Mouse (Mus musculus): ENCODE measurements around the gene Phpt1. TPM values are rescaled to one million over a fixed set of nuclear protein-coding genes. Genes with fewer than 3 reads are reported as not detected.

Gene Phpt1
- polyA plus RNA-seq, 1 experiment from 2014 or later: 31.2 TPM

GRCm38 (mm10) chr2:25579737-25580460 lies 4.9 kb upstream of the Phpt1 start:
- Histone ChIP-seq H3K4me3 (ENCODE audit: low read depth, low read length) (no peak overlapping the region), H3K27ac (ENCODE audit: low read length) (no peak overlapping the region), H3K9ac (ENCODE audit: low read depth, low read length) (no peak overlapping the region), H3K4me2 (ENCODE audit: low read depth, low read length) (no peak overlapping the region), H3K4me1 (ENCODE audit: control insufficient read depth, low read depth, low read length) (peaks cover 48% of the 10 kb centered on the region), H3K9me3 (replicated peaks; ENCODE audit: control insufficient read depth, low read length) (no peaks in the 10 kb centered on the region), H3K27me3 (ENCODE audit: control insufficient read depth, insufficient read depth, low read depth, low read length) (peaks cover 59% of the 10 kb centered on the region), H3K36me3 (ENCODE audit: control insufficient read depth, insufficient read depth) (peaks cover 2% of the 10 kb centered on the region; the same call in 1 of the 2 replicates)
- no peak for ATAC-seq (ENCODE audit: low read depth)
- WGBS (ENCODE audit: insufficient replicate concordance): 6% methylated on average over 27 of the region's 27 CpGs

GRCm38 (mm10) chr2:25578796-25579736 lies 4.0 kb upstream of the Phpt1 start:
- 5% methylated on average over 71 of the region's 77 CpGs for WGBS (ENCODE audit: insufficient replicate concordance)
- Histone ChIP-seq H3K4me3 (ENCODE audit: low read depth, low read length) (no peak overlapping the region), H3K4me1 (ENCODE audit: control insufficient read depth, low read depth, low read length) (peaks cover 51% of the 10 kb centered on the region), H3K4me2 (ENCODE audit: low read depth, low read length) (no peak overlapping the region), H3K27me3 (ENCODE audit: control insufficient read depth, insufficient read depth, low read depth, low read length) (peaks cover 59% of the 10 kb centered on the region), H3K36me3 (ENCODE audit: control insufficient read depth, insufficient read depth) (no peaks in the 10 kb centered on the region), H3K27ac (ENCODE audit: low read length) (no peak overlapping the region), H3K9me3 (replicated peaks; ENCODE audit: control insufficient read depth, low read length) (no peaks in the 10 kb centered on the region), H3K9ac (ENCODE audit: low read depth, low read length) (no peak overlapping the region)
- ATAC-seq (ENCODE audit: low read depth): no peak

- peak overlapping the region; percentile 19; the same call in 1 of the 2 replicates for H3K4me3 ChIP-seq (ENCODE audit: low read depth, low read length)
- no peak overlapping the region for H3K27ac ChIP-seq (ENCODE audit: low read length)
- H3K36me3 ChIP-seq (ENCODE audit: control insufficient read depth, insufficient read depth): no peaks in the 10 kb centered on the region
- no peak for ATAC-seq (ENCODE audit: low read depth)
- peaks cover 59% of the 10 kb centered on the region for H3K27me3 ChIP-seq (ENCODE audit: control insufficient read depth, insufficient read depth, low read depth, low read length)
- H3K9ac ChIP-seq (ENCODE audit: low read depth, low read length): no peak overlapping the region
- H3K4me2 ChIP-seq (ENCODE audit: low read depth, low read length): peak overlapping the region; percentile 30; the same call in 1 of the 2 replicates
- H3K4me1 ChIP-seq (ENCODE audit: control insufficient read depth, low read depth, low read length): peaks cover 58% of the 10 kb centered on the region
- no peaks in the 10 kb centered on the region for H3K9me3 ChIP-seq (replicated peaks; ENCODE audit: control insufficient read depth, low read length)
- WGBS (ENCODE audit: insufficient replicate concordance): 5% methylated on average over 75 of the region's 75 CpGs
Observed at GRCm38 (mm10) chr2:25577951-25578795, 3.1 kb upstream of the Phpt1 start.

GRCm38 (mm10) chr2:25576965-25577891 lies 2.2 kb upstream of the Phpt1 start:
- H3K36me3 ChIP-seq (ENCODE audit: control insufficient read depth, insufficient read depth): no peaks in the 10 kb centered on the region
- H3K4me3 ChIP-seq (ENCODE audit: low read depth, low read length): peak overlapping the region; percentile 19; the same call in 1 of the 2 replicates
- no peak overlapping the region for H3K9ac ChIP-seq (ENCODE audit: low read depth, low read length)
- 18% methylated on average over 92 of the region's 92 CpGs for WGBS (ENCODE audit: insufficient replicate concordance)
- H3K4me2 ChIP-seq (ENCODE audit: low read depth, low read length): 0 out of 2 replicates have a peak overlapping the region, but pooled peaks have one; percentile 30
- no peak overlapping the region for H3K27ac ChIP-seq (ENCODE audit: low read length)
- no peaks in the 10 kb centered on the region for H3K9me3 ChIP-seq (replicated peaks; ENCODE audit: control insufficient read depth, low read length)
- no peak for ATAC-seq (ENCODE audit: low read depth)
- peaks cover 59% of the 10 kb centered on the region for H3K27me3 ChIP-seq (ENCODE audit: control insufficient read depth, insufficient read depth, low read depth, low read length)
- peaks cover 57% of the 10 kb centered on the region for H3K4me1 ChIP-seq (ENCODE audit: control insufficient read depth, low read depth, low read length)

- WGBS (ENCODE audit: insufficient replicate concordance): 72% methylated on average over 16 of the region's 16 CpGs
- no peak overlapping the region for H3K27ac ChIP-seq (ENCODE audit: low read length)
- peaks cover 49% of the 10 kb centered on the region for H3K4me1 ChIP-seq (ENCODE audit: control insufficient read depth, low read depth, low read length)
Observed at GRCm38 (mm10) chr2:25576028-25576850, 1.2 kb upstream of the Phpt1 start.

GRCm38 (mm10) chr2:25575432-25576027 lies 506 bp upstream of the Phpt1 start:
- peaks cover 42% of the 10 kb centered on the region for H3K4me1 ChIP-seq (ENCODE audit: control insufficient read depth, low read depth, low read length)
- peak overlapping the region; percentile 72 for H3K4me3 ChIP-seq (ENCODE audit: low read depth, low read length)
- H3K9me3 ChIP-seq (replicated peaks; ENCODE audit: control insufficient read depth, low read length): no peaks in the 10 kb centered on the region
- H3K27me3 ChIP-seq (ENCODE audit: control insufficient read depth, insufficient read depth, low read depth, low read length): peaks cover 50% of the 10 kb centered on the region
- ATAC-seq (ENCODE audit: low read depth): no peak
- H3K27ac ChIP-seq (ENCODE audit: low read length): 0 out of 2 replicates have a peak overlapping the region, but pooled peaks have one; percentile 9
- WGBS (ENCODE audit: insufficient replicate concordance): 18% methylated on average over 21 of the region's 21 CpGs
- H3K4me2 ChIP-seq (ENCODE audit: low read depth, low read length): peak overlapping the region; percentile 88
- H3K36me3 ChIP-seq (ENCODE audit: control insufficient read depth, insufficient read depth): no peaks in the 10 kb centered on the region
- H3K9ac ChIP-seq (ENCODE audit: low read depth, low read length): peak overlapping the region; percentile 62

More at GRCm38 (mm10) chr2:25576028-25576850, 1.2 kb upstream of the Phpt1 start:
- ATAC-seq (ENCODE audit: low read depth): no peak
- Histone ChIP-seq H3K9ac (ENCODE audit: low read depth, low read length) (no peak overlapping the region), H3K9me3 (replicated peaks; ENCODE audit: control insufficient read depth, low read length) (no peaks in the 10 kb centered on the region), H3K4me2 (ENCODE audit: low read depth, low read length) (peak overlapping the region; percentile 88; the same call in 1 of the 2 replicates), H3K36me3 (ENCODE audit: control insufficient read depth, insufficient read depth) (no peaks in the 10 kb centered on the region), H3K27me3 (ENCODE audit: control insufficient read depth, insufficient read depth, low read depth, low read length) (peaks cover 57% of the 10 kb centered on the region), H3K4me3 (ENCODE audit: low read depth, low read length) (no peak overlapping the region)

- Histone ChIP-seq H3K4me3 (ENCODE audit: low read depth, low read length) (peak overlapping the region; percentile 72), H3K9me3 (replicated peaks; ENCODE audit: control insufficient read depth, low read length) (no peaks in the 10 kb centered on the region), H3K4me2 (ENCODE audit: low read depth, low read length) (peak overlapping the region; percentile 88), H3K4me1 (ENCODE audit: control insufficient read depth, low read depth, low read length) (peaks cover 31% of the 10 kb centered on the region), H3K9ac (ENCODE audit: low read depth, low read length) (peak overlapping the region; percentile 65), H3K27me3 (ENCODE audit: control insufficient read depth, insufficient read depth, low read depth, low read length) (peaks cover 36% of the 10 kb centered on the region), H3K36me3 (ENCODE audit: control insufficient read depth, insufficient read depth) (no peaks in the 10 kb centered on the region), H3K27ac (ENCODE audit: low read length) (peak overlapping the region; percentile 23; the same call in 1 of the 2 replicates)
- ATAC-seq (ENCODE audit: low read depth): no peak
- WGBS (ENCODE audit: insufficient replicate concordance): 15% methylated on average over 11 of the region's 11 CpGs
Observed at GRCm38 (mm10) chr2:25574136-25574535, 888 bp downstream of the Phpt1 start.
